Mouse (Mus musculus) embryo, embryonic 11 days (tissue): ENCODE measurements around the gene Tipin.
"Not testable (repeated sequence)": the region's sequence is repeated elsewhere in the genome, so short reads cannot be mapped to it uniquely, and the experiment has no call there.

Experiments
- DNase-seq: peaks from one replicate; pipeline ENCODE4 v3.0.0-alpha.2; 2015

The Tipin gene

DNA sequence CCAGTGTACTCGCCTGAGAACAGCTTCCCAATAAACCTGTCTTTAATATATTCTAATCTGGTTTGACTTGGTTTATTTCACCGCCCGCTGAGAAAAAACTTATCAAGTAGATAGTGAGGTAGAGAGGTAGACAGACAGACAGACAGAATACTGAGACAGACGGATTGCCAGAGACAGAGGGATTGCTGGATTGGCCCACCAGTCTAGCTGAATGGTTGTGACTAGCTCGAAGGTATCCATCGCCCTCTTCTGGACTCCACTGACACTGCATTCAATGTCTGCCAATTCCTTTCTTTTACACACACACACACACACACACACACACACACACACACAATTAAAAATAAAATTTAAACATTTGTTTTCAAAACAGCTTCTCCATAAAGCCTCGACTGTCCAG lies 8.8 kb upstream of the Tipin start:
- peak; percentile 48 for DNase-seq

GRCm38 (mm10) chr9:64273757-64274156 lies 7.6 kb upstream of the Tipin start:
- no peak for DNase-seq

GRCm38 (mm10) chr9:64274291-64274690 lies 7.1 kb upstream of the Tipin start:
- no peak for DNase-seq

GRCm38 (mm10) chr9:64274919-64275318 lies 6.5 kb upstream of the Tipin start:
- no peak for DNase-seq

DNA sequence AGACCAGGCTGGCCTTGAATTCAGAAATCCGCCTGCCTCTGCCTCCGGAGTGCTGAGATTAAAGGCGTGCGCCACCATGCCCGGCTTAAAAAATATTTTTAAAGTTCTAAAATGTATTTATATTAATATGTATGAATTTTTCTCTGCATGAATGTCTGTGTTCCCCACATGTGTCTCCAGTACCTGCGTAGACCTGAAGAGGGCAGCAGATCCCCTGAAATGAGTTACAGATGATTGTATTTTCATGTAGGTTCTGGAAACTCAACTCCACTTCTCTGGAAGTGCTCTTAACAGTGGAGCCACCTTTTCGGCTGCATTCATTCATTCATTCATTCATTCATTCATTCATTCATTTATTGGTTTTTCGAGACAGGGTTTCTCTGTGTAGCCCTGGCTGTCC lies 3.7 kb upstream of the Tipin start:
- peak; percentile 70 for DNase-seq

DNA sequence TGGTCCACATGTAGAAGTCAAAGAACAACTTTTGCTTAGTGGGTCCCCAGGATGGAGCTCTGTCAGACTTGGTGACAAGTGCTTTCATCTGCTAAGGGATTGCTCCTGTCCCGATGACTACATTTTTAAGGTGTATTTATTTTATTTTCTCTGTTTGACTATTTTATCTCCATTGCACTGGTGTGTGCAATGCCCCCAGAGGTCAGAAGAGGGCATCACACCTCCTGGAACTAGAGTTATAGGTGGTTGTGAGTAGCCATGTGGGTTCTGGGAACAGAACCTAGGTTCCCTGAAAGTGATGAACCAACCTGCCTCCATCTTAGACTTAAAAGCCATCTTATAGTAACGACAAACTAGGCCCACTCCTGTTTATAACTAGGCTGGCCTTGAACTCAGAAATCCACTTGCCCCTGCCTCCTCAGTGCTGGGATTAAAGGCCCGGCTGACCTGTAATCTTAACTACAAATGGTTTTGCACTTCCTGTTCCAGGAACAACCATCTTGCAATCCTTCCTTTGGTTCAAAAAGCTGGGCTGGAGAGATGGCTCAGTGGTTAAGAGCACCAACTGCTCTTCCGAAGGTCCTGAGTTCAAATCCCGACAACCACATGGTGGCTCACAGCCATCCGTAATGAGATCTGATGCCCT lies 2.6 kb upstream of the Tipin start:
- DNase-seq = no peak

- no peak for DNase-seq
These were observed 399 bp downstream of the Tipin start for GRCm38 (mm10) chr9:64281781-64282178.

GRCm38 (mm10) chr9:64282404-64282987 lies 1.1 kb downstream of the Tipin start:
- DNase-seq = no peak

- DNase-seq = not testable (repeated sequence)
These were observed 21.7 kb downstream of the Tipin start for GRCm38 (mm10) chr9:64303086-64303485.

DNA sequence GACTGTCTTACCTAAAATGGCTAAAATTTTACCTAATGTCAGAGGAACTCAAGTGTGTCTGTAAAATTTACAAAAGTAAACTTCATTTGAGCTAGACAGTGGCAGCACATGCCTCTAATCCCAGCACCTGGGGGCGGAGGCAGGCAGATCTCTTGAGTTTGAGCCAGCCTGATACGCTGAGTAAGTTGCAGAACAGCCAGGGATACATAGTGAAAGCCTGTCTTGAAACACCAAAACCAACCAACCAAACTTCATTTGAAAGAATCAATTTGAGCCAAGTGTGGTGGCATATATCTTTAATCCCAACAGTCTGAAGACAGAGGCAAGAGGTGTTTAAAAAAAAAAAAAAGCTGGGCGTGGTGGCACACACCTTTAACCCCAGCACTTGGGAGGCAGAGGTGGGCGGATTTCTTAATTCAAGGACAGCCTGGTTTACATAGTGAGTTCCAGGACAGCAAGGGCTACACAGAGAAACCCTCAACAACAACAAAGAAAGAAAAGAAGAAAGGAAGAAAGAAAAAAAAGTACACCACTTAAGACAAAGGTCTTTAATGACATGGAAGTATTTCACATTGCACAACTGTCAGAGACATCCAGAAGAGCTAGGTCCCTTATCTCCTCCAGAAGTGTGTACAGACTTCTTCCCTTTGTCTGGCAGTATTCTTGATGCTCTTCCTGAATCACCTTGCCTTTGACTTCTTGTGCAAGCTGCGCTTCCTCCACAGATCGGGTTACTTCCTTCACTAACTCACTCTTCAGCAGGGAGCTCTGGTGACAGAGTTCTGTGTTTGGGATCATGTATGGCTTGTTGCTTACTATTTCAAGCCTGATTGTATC lies 25.3 kb downstream of the Tipin start:
- DNase-seq = no peak

DNA sequence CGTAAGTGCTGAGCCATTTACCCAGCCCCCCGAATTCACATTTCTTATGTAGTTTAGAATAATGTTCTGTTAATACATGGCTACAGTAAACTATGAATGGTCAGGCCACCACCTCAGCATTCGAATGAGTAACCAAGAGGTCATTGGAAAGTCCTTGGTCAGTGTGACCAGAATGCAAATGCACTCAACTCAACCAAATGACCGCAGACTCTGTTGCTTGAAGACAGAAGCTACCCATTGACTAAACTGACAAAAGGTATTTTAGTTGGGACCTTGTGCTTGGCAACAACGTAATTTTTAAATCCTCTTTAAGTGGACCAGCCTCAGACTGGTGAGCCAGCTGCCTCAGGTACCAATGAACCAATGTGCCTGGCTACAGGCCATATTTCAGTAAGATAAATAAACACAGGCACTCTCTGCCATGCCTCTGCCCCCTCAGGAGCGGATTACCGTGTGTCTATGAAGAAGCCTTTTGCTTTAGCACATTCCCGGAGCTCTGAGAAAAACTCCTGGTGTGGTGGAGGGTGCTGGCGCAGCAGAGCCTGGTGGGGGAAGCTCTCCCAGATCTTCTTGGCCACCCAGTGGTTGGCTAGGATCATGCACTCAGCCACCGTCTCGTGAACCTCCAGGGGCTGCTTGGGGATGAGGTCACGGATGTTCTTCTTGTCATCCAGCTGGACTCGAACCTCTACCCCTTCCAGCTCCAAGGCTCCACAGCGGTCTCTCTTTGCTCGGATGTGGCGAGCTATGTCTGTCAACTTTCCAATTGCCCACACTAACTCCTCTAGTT lies 29.8 kb downstream of the Tipin start:
- DNase-seq = peak; percentile 23

- no peak for DNase-seq
These were observed 30.7 kb downstream of the Tipin start for GRCm38 (mm10) chr9:64312128-64312527.

GRCm38 (mm10) chr9:64314696-64315095 lies 33.3 kb downstream of the Tipin start:
- DNase-seq = no peak

GRCm38 (mm10) chr9:64316986-64317385 lies 35.6 kb downstream of the Tipin start:
- DNase-seq = no peak

GRCm38 (mm10) chr9:64323976-64324375 lies 42.6 kb downstream of the Tipin start:
- DNase-seq = no peak

DNA sequence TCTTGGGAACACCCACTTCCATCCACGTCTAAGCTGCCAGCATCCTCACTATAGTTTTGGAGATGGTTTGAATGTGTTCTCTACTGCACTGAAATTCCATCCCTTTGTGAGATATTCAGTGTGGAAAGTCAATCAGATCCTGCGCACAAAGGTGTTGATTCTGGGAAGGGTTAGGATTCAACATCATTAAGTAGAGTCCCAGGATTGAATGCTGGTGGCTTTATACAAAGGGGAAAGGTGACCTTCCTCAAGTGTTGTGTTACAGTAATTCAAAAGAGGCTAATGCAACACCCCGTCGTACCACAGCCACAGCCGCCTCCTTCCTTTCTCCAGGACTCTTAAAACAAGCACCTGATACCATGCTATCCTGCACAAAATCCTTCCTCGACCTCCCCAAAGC lies 54.4 kb downstream of the Tipin start:
- no peak for DNase-seq

DNA sequence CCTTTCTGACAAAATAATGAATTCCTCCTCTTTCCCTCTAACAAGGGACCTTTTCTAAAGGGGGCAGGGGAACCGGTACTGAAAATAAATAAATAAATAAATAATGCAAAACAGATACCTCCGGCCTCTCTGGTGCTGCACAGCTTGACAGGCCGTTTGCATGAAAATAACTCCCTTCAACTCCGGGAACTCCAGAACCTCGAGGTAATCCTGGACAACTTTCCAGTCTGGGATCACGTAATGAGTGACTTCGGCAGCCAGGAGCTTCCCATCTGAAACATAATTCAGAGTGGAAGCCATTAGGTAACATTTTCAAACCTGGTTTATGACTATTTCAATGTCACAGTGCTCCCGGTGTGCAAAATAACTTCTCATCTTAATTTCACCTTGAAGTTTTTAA lies 58.0 kb downstream of the Tipin start:
- DNase-seq = peak; percentile 16

DNA sequence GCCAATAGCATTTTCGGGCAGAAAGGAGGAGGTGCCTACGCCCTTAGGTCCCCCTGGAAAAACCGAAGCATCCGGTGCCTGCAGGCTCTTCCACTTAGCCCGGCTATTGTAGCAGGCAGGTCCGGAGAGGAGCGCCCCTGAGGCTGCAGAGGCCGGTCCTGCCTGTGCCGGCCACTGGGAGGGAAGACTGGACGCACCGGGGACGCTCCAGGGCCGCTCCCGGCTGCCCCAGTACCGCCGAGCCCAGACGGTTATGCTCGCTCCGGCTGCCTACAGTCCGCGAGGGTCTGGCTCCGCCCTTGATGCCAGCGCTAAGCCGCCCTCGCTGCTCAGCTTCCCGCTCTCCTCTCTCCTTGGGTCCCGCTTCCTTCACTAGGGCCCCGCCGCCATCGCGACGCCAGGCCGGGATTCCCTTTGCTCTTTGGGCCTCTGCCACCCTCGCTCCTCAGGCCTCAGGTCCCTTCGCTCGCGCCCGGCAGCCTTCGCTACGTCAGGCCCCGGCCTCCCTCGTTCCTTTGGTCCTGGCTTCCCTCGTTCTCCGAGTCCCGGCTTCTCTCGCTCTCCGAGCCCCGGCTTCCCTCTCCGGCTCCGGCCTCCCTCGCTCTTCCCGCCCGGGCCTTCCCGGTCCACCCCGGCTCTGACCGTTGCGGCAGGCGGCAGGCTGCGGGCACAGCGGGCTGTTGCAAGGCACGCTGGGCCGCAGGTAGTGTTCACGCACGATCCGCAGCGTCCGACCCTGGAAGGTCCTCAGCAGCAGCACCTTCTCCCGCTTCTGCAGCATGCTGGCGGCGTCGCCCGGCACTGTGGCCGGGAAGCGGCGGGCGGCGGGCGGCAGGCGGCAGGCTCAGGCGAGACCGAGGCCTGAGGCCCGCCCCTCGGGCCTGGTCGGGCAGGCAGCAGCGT lies 59.2 kb downstream of the Tipin start:
- peak; percentile 87 for DNase-seq

DNA sequence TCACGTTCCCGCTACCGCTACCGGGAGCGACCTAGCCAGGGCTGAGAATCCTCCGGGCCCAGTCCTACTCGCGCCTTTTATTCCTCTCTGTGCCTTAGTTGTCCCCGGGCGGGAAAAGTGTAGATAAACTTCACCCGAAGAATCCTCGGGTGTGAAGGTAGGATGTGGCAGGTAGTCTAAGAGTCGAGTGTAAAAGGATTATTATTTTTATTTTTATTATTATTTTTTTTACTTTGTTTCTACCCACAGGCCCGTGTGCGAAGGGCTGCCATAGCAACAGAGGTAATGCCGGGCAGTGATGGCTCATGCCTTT lies 59.8 kb downstream of the Tipin start, which contains the start of gene Dis3l:
Gene Dis3l, minus strand, starts transcription at position 35 of the 313 bp plus-strand sequence.
- no peak for DNase-seq

DNA sequence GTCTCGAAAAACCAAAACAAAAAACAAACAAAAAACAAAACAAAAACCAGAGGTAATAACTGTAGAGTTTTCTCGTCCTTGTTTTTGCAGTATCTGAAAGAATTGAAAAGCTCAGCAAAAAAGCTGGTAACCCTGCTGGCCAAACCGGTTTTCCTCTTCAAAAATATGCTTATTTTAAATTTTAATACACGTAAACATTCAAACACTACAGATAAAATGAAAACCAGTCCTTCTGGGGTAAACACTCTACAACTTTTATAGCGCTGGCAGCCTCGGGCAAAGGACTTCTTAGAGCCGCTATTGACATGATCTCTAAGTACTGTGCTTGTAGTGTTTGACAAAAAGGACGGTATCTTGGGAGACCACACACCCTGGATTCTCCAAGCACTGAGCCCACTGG lies 60.3 kb downstream of the Tipin start:
- no peak for DNase-seq

DNA sequence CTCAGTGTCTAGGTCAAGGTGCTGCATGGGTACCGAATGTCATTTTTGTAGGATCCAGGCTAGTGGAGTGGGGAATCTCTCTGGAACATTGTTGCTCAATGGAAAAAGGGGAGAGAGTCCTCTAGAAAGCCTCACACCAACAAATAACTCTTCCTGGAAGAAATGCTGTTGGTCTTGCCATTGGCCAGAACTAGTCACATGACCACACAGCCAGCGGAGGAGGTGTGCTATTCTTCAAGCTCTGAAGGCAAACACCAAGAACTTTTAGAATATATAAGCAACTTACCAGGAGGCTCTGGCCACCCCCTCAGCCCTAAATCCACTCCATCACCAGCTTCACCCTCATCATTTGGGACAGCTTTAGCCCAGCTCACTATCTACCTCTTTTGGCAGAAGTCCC lies 62.3 kb downstream of the Tipin start:
- no peak for DNase-seq

- DNase-seq = no peak
These were observed 64.5 kb downstream of the Tipin start for GRCm38 (mm10) chr9:64345931-64346330.
